Mouse (Mus musculus) embryonic stem cell, embryonic (primary cell): ENCODE results near the gene Mettl21c.
"Not testable (repeated sequence)": the region's sequence is repeated elsewhere in the genome, so short reads cannot be mapped to it uniquely, and the experiment has no call there.

ENCODE experiments used
- CTCF ChIA-PET, 4 experiments: fragments of 300-600 bp in 2 of 4; fragments of 350-600 bp in 2 of 4; sonication (Branson Sonifier 250); formaldehyde crosslinking; loops; one replicate each; lab custom pipeline; 2022; ENCODE audit warnings: inconsistent platforms in 2 of 4; lab: Charles Lee
- POLR2A ChIA-PET, 4 experiments: fragments of 300-600 bp in 2 of 4; fragments of 350-600 bp in 2 of 4; sonication (Branson Sonifier 250); formaldehyde crosslinking; loops; one replicate each; lab custom pipeline; 2022; ENCODE audit warnings: antibody characterized with exemption in 4 of 4, inconsistent platforms in 1 of 4; lab: Charles Lee

The Mettl21c gene

GRCm38 (mm10) chr1:44019934-44020333 is at the start of gene Mettl21c:
Gene Mettl21c (minus strand): TSS chr1:44020034.
- POLR2A ChIA-PET, result interaction anchor here in 1 of 4 experiments (1.1 to 1.4 kb wide), 3 partner anchors 10 to 17 kb away, joined by 3 read pairs; no protein-coding TSS in a partner anchor

GRCm38 (mm10) chr1:44064625-44065024 is 44.8 kb upstream of the Mettl21c start:
- POLR2A ChIA-PET, result no interaction called here
- CTCF ChIA-PET, result interaction anchor here in 3 of 4 experiments (0.7 to 1.4 kb wide), 6 partner anchors 162 to 1007 kb away, joined by 3 to 6 read pairs (median 4); no protein-coding TSS in a partner anchor

More at GRCm38 (mm10) chr1:44019934-44020333, at the start of gene Mettl21c:
- CTCF ChIA-PET, result no interaction called here

GRCm38 (mm10) chr1:44063439-44063838 is 43.6 kb upstream of the Mettl21c start:
- POLR2A ChIA-PET, result no interaction called here
- CTCF ChIA-PET, result interaction anchor here (0.9 to 1.4 kb wide), 6 partner anchors 39 to 303 kb away, joined by 3 to 6 read pairs (median 4); no protein-coding TSS in a partner anchor

GRCm38 (mm10) chr1:44061836-44062235 is 42.0 kb upstream of the Mettl21c start, which contains the start of gene Gm8251:
Gene Gm8251 (minus strand): TSS chr1:44061936.
- ChIA-PET CTCF (no interaction called here), POLR2A (no interaction called here)

GRCm38 (mm10) chr1:44057805-44058204 is 38.0 kb upstream of the Mettl21c start:
- ChIA-PET CTCF (no interaction called here), POLR2A (no interaction called here)

GRCm38 (mm10) chr1:44046556-44046955 is 26.7 kb upstream of the Mettl21c start:
- POLR2A ChIA-PET, result interaction anchor here in 1 of 4 experiments (0.6 kb wide), 1 partner anchor 486 kb away, joined by 3 read pairs; no protein-coding TSS in a partner anchor
- CTCF ChIA-PET, result no interaction called here

- POLR2A ChIA-PET, result interaction anchor here in 1 of 4 experiments (1.0 kb wide), 1 partner anchor 14 kb away, joined by 3 read pairs; no protein-coding TSS in a partner anchor
- CTCF ChIA-PET, result not testable (repeated sequence)
These were observed 25.9 kb upstream of the Mettl21c start for GRCm38 (mm10) chr1:44045689-44046088.

- POLR2A ChIA-PET, result interaction anchor here in 3 of 4 experiments (0.8 to 1.5 kb wide), 4 partner anchors 16 to 140 kb away, joined by 3 to 5 read pairs (median 4); partner anchors contain the start of genes Tex30 (in 1 of the 3) and Tpp2 (in 1 of the 3)
- CTCF ChIA-PET, result interaction anchor here in 3 of 4 experiments (0.7 to 2.7 kb wide), 9 partner anchors 14 to 431 kb away, joined by 3 to 19 read pairs (median 3); no protein-coding TSS in a partner anchor
These were observed 22.7 kb upstream of the Mettl21c start for GRCm38 (mm10) chr1:44042555-44042915.

GRCm38 (mm10) chr1:44041797-44042554 is 22.1 kb upstream of the Mettl21c start:
- ChIA-PET POLR2A (interaction anchor here in 3 of 4 experiments (0.5 to 1.5 kb wide), 5 partner anchors 15 to 139 kb away, joined by 3 to 5 read pairs (median 3); partner anchors contain the start of genes Tex30 (in 1 of the 3) and Tpp2 (in 1 of the 3)), CTCF (interaction anchor here in 3 of 4 experiments (0.7 to 2.7 kb wide), 9 partner anchors 13 to 431 kb away, joined by 3 to 19 read pairs (median 3); no protein-coding TSS in a partner anchor)

- ChIA-PET CTCF (no interaction called here), POLR2A (no interaction called here)
These were observed 13.1 kb upstream of the Mettl21c start for GRCm38 (mm10) chr1:44032948-44033347.

- ChIA-PET POLR2A (interaction anchor here in 1 of 4 experiments (0.9 kb wide), 1 partner anchor 12 kb away, joined by 3 read pairs; the partner anchor contains the start of gene Mettl21c), CTCF (no interaction called here)
These were observed 12.4 kb upstream of the Mettl21c start for GRCm38 (mm10) chr1:44032213-44032612.

- ChIA-PET POLR2A (interaction anchor here in 3 of 4 experiments (0.6 to 2.5 kb wide), 8 partner anchors 10 to 96 kb away, joined by 3 to 8 read pairs (median 4); partner anchors contain the start of genes Tpp2 (in 2 of the 3) and Tex30 (in 1 of the 3)), CTCF (no interaction called here)
These were observed 7.8 kb upstream of the Mettl21c start for GRCm38 (mm10) chr1:44027651-44028050.

- POLR2A ChIA-PET, result no interaction called here
- CTCF ChIA-PET, result no interaction called here
These were observed 2.8 kb upstream of the Mettl21c start for GRCm38 (mm10) chr1:44022656-44023055.

- CTCF ChIA-PET, result interaction anchor here in 1 of 4 experiments (0.5 kb wide), 1 partner anchor 710 kb away, joined by 4 read pairs; no protein-coding TSS in a partner anchor
- POLR2A ChIA-PET, result interaction anchor here in 1 of 4 experiments (0.6 to 2.6 kb wide), 3 partner anchors 12 to 78 kb away, joined by 3 to 8 read pairs (median 4); no protein-coding TSS in a partner anchor
These were observed 4.3 kb downstream of the Mettl21c start for GRCm38 (mm10) chr1:44015556-44015955.

GRCm38 (mm10) chr1:44004513-44004912 is 15.3 kb downstream of the Mettl21c start:
- POLR2A ChIA-PET, result interaction anchor here in 1 of 4 experiments (0.6 to 2.9 kb wide), 3 partner anchors 9 to 335 kb away, joined by 3 to 14 read pairs (median 3); no protein-coding TSS in a partner anchor
- CTCF ChIA-PET, result no interaction called here

GRCm38 (mm10) chr1:43996914-43997589 is 22.8 kb downstream of the Mettl21c start:
- POLR2A ChIA-PET, result interaction anchor here in 1 of 4 experiments (1.1 kb wide), 1 partner anchor 14 kb away, joined by 6 read pairs; no protein-coding TSS in a partner anchor
- CTCF ChIA-PET, result no interaction called here

- ChIA-PET POLR2A (interaction anchor here in 1 of 4 experiments (0.9 to 3.1 kb wide), 5 partner anchors 10 to 37 kb away, joined by 3 to 12 read pairs (median 3); partner anchors contain the start of gene Tpp2), CTCF (no interaction called here)
These were observed 48.7 kb downstream of the Mettl21c start for GRCm38 (mm10) chr1:43971089-43971488.

- POLR2A ChIA-PET, result interaction anchor here in 2 of 4 experiments (0.6 to 1.3 kb wide), 7 partner anchors 8 to 133 kb away, joined by 3 to 5 read pairs (median 3); partner anchors contain the start of genes Tex30 (in 1 of the 2) and Tpp2 (in 1 of the 2)
- CTCF ChIA-PET, result interaction anchor here in 1 of 4 experiments (0.7 kb wide), 1 partner anchor 207 kb away, joined by 4 read pairs; no protein-coding TSS in a partner anchor
These were observed 50.5 kb downstream of the Mettl21c start for GRCm38 (mm10) chr1:43969361-43969760.
